Mouse (Mus musculus): ENCODE data around the gene Olfr358. TPM values are rescaled to one million over a fixed set of nuclear protein-coding genes. Genes with fewer than 3 reads are reported as not detected.

Olfr358 gene
- not detected in 2 replicates for polyA plus RNA-seq (2011; ENCODE audit: insufficient read depth, insufficient read length, low read depth, missing spikeins)

GRCm38 (mm10) chr2:37009235-37009634, at the start of gene Olfr358:
TSS of gene Olfr358 (minus strand) at chr2:37009335.
- Histone ChIP-seq H3K27me3 (ENCODE audit: control insufficient read depth, insufficient read depth, low read length, poor library complexity, severe bottlenecking) (no peaks in the 10 kb centered on the region), H3K4me3 (ENCODE audit: low read depth, low read length) (no peak within 1 kb of the TSS), H3K4me1 (ENCODE audit: control insufficient read depth, insufficient read depth, low read length) (no peaks in the 10 kb centered on the region), H3K9ac (ENCODE audit: low read depth, poor library complexity, severe bottlenecking) (no peak within 1 kb of the TSS), H3K27ac (ENCODE audit: insufficient read depth, low read length) (no peak within 1 kb of the TSS), H3K36me3 (ENCODE audit: control insufficient read depth, insufficient read depth, low read length, poor library complexity, severe bottlenecking) (no peaks in the 10 kb centered on the region), H3K9me3 (replicated peaks; ENCODE audit: control insufficient read depth, insufficient read depth, low read length, poor library complexity, severe bottlenecking) (no peaks in the 10 kb centered on the region)
- TF ChIP-seq POLR2A (IDR thresholded peaks at IDR 0.05; ENCODE audit: insufficient read depth, low read length) (no peak), EP300 (IDR thresholded peaks at IDR 0.05; ENCODE audit: insufficient read depth, low read depth, low read length) (no peak)

DNA sequence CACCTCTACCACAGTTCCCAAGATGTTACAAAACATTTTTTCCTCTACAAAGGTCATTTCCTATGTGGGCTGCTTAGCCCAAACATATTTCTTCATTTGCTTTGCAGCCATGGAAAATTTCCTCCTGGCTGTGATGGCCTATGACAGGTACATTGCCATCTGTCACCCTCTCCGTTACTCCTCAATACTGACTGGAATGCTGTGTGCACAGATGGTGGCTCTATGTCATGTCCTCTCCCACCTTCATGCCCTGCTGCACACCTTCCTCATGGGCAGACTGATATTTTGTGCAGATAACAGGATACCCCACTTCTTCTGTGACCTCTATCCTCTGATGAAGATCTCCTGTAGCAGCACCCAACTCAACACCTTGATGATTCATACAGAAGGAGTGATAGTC, 12.1 kb downstream of the Olfr358 start:
- Histone ChIP-seq H3K36me3 (ENCODE audit: control insufficient read depth, insufficient read depth, low read length, poor library complexity, severe bottlenecking) (no peaks in the 10 kb centered on the region), H3K9ac (ENCODE audit: low read depth, poor library complexity, severe bottlenecking) (no peak overlapping the region), H3K4me1 (ENCODE audit: control insufficient read depth, insufficient read depth, low read length) (no peaks in the 10 kb centered on the region), H3K4me3 (ENCODE audit: low read depth, low read length) (no peak overlapping the region), H3K9me3 (replicated peaks; ENCODE audit: control insufficient read depth, insufficient read depth, low read length, poor library complexity, severe bottlenecking) (no peaks in the 10 kb centered on the region), H3K27ac (ENCODE audit: insufficient read depth, low read length) (no peak overlapping the region), H3K27me3 (ENCODE audit: control insufficient read depth, insufficient read depth, low read length, poor library complexity, severe bottlenecking) (no peaks in the 10 kb centered on the region)
- no peak for TF ChIP-seq POLR2A (IDR thresholded peaks at IDR 0.05; ENCODE audit: insufficient read depth, low read length)

DNA sequence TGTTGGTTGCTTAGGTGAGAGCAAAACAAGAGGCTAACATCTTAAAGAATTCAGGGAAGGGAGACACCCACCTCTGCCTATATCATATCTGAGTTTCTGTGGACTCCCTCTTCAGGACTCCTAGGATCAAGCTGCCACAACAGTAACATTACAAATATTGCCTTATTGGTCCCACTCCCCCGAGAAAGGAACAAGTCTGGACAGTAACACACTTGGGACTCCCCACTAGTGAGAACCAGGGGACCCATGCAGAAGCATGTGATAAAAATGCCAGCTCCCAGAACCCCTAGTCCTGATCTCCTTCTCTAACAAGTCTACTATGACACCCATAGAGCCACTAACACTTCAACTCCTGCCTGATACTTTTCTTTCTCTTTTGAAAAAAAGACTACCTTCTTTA, 15.6 kb downstream of the Olfr358 start, which contains the start of gene Olfr357:
Gene Olfr357, plus strand, starts transcription at position 301 of the 400 bp plus-strand sequence.
- H3K4me1 ChIP-seq (ENCODE audit: control insufficient read depth, insufficient read depth, low read length): no peaks in the 10 kb centered on the region
- H3K9me3 ChIP-seq (replicated peaks; ENCODE audit: control insufficient read depth, insufficient read depth, low read length, poor library complexity, severe bottlenecking): no peaks in the 10 kb centered on the region
- H3K36me3 ChIP-seq (ENCODE audit: control insufficient read depth, insufficient read depth, low read length, poor library complexity, severe bottlenecking): no peaks in the 10 kb centered on the region
- no peaks in the 10 kb centered on the region for H3K27me3 ChIP-seq (ENCODE audit: control insufficient read depth, insufficient read depth, low read length, poor library complexity, severe bottlenecking)
- no peak within 1 kb of the TSS for H3K27ac ChIP-seq (ENCODE audit: insufficient read depth, low read length)
- no peak within 1 kb of the TSS for H3K4me3 ChIP-seq (ENCODE audit: low read depth, low read length)
- H3K9ac ChIP-seq (ENCODE audit: low read depth, poor library complexity, severe bottlenecking): no peak within 1 kb of the TSS
- no peak for TF ChIP-seq POLR2A (IDR thresholded peaks at IDR 0.05; ENCODE audit: insufficient read depth, low read length)
- TF ChIP-seq EP300 (IDR thresholded peaks at IDR 0.05; ENCODE audit: insufficient read depth, low read depth, low read length): no peak
- TF ChIP-seq CTCF (IDR thresholded peaks at IDR 0.05; ENCODE audit: low read depth, low read length): no peak

Other genes starting within 250 kb of the Olfr358 start
- not detected in 2 replicates for gene Olfr348, start 225.1 kb downstream of the Olfr358 start, polyA plus RNA-seq (2011; ENCODE audit: insufficient read depth, insufficient read length, low read depth, missing spikeins)
- not detected in 2 replicates for gene Olfr50, start 218.8 kb downstream of the Olfr358 start, polyA plus RNA-seq (2011; ENCODE audit: insufficient read depth, insufficient read length, low read depth, missing spikeins)
- gene Olfr3, start 192.3 kb downstream of the Olfr358 start, polyA plus RNA-seq (2011; ENCODE audit: insufficient read depth, insufficient read length, low read depth, missing spikeins): not detected in 2 replicates
- not detected in 2 replicates for gene Olfr350, start 163.0 kb downstream of the Olfr358 start, polyA plus RNA-seq (2011; ENCODE audit: insufficient read depth, insufficient read length, low read depth, missing spikeins)
- not detected in 2 replicates for gene Olfr351, start 146.7 kb downstream of the Olfr358 start, polyA plus RNA-seq (2011; ENCODE audit: insufficient read depth, insufficient read length, low read depth, missing spikeins)
- 0.18 and 0.53 TPM in 2 replicates for gene Olfr352, start 140.9 kb downstream of the Olfr358 start, polyA plus RNA-seq (2011; ENCODE audit: insufficient read depth, insufficient read length, low read depth, missing spikeins)
- gene Olfr353, start 116.4 kb downstream of the Olfr358 start, polyA plus RNA-seq (2011; ENCODE audit: insufficient read depth, insufficient read length, low read depth, missing spikeins): not detected in 2 replicates
- gene Olfr354, start 103.7 kb downstream of the Olfr358 start, polyA plus RNA-seq (2011; ENCODE audit: insufficient read depth, insufficient read length, low read depth, missing spikeins): not detected in 2 replicates
- not detected in 2 replicates for gene Olfr355, start 80.4 kb downstream of the Olfr358 start, polyA plus RNA-seq (2011; ENCODE audit: insufficient read depth, insufficient read length, low read depth, missing spikeins)
- not detected in 2 replicates for gene Olfr356, start 72.2 kb downstream of the Olfr358 start, polyA plus RNA-seq (2011; ENCODE audit: insufficient read depth, insufficient read length, low read depth, missing spikeins)
- gene Olfr357, start 15.5 kb downstream of the Olfr358 start, polyA plus RNA-seq (2011; ENCODE audit: insufficient read depth, insufficient read length, low read depth, missing spikeins): not detected in 2 replicates
- not detected in 2 replicates for gene Olfr360, start 56.4 kb upstream of the Olfr358 start, polyA plus RNA-seq (2011; ENCODE audit: insufficient read depth, insufficient read length, low read depth, missing spikeins)
- gene Olfr361, start 80.0 kb upstream of the Olfr358 start, polyA plus RNA-seq (2011; ENCODE audit: insufficient read depth, insufficient read length, low read depth, missing spikeins): not detected in 2 replicates
- not detected in 2 replicates for gene Olfr362, start 108.6 kb upstream of the Olfr358 start, polyA plus RNA-seq (2011; ENCODE audit: insufficient read depth, insufficient read length, low read depth, missing spikeins)
- gene Olfr364-ps1, start 130.0 kb upstream of the Olfr358 start, polyA plus RNA-seq (2011; ENCODE audit: insufficient read depth, insufficient read length, low read depth, missing spikeins): not detected in 2 replicates
- not detected in 2 replicates for gene Olfr365, start 178.9 kb upstream of the Olfr358 start, polyA plus RNA-seq (2011; ENCODE audit: insufficient read depth, insufficient read length, low read depth, missing spikeins)
- gene Olfr366, start 202.2 kb upstream of the Olfr358 start, polyA plus RNA-seq (2011; ENCODE audit: insufficient read depth, insufficient read length, low read depth, missing spikeins): not detected in 2 replicates

Data from ES-Bruce4 (cell line).